Mouse (Mus musculus): ENCODE measurements around the gene Rpl15. TPM values are rescaled to one million over a fixed set of nuclear protein-coding genes. Genes with fewer than 3 reads are reported as not detected.

The Rpl15 gene
- polyA plus RNA-seq (2015; fragmentation: Illumina TruSeq; extraction: RNeasy Lipid Tissue Mini Kit (QIAGEN cat#74804); ENCODE audit: insufficient read depth, low replicate concordance): 1,148 TPM

DNA sequence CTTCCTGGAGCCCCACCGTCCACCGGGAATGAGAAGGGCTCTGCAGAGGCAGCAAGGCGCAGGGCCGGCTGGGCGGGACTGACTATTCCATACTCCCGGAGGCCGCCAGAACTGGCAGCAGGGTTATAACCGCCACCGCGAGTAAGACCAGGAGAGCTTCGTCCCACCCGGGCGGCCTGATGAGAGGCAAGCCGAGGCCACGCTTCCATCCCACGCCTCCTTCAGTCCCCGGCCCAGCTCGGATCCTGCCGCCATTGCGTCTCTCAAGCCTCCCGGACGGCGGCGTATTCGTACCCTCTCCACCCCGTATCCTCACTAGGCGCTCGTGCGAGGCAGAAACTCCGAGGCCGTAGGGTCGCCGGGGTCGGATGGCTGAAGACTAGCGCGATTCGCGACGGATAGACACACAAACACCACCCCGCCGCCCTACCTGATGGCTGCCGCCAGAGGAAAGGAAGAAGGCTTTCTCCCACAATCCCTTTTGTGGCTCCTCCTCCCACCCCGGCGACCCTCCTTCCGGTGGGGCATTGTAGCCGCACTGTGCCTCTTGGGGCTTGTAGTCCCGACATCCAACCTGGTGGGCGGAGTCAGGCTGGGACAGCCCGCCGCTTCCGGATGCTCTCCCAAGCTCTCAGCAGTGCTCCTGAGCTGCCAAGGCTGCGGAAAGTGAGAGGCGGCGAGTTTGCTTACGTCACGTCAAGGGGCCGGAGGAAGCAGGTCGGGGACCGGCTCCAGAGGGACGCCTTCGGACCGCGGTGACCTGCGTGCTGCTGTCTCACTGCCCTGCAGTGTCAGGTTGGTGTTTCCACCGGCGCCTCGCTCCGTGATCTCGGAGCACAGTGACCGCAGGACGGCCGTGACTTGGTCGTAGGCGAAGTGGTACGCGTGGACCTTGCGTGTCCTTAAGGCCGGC is at the start of gene Rpl15, which contains the start of gene Nkiras1:
Gene Rpl15 (minus strand): TSS at position 863 of the 913 bp plus-strand sequence.
Gene Nkiras1 (plus strand): TSS at position 608 of the 913 bp plus-strand sequence.

DNA sequence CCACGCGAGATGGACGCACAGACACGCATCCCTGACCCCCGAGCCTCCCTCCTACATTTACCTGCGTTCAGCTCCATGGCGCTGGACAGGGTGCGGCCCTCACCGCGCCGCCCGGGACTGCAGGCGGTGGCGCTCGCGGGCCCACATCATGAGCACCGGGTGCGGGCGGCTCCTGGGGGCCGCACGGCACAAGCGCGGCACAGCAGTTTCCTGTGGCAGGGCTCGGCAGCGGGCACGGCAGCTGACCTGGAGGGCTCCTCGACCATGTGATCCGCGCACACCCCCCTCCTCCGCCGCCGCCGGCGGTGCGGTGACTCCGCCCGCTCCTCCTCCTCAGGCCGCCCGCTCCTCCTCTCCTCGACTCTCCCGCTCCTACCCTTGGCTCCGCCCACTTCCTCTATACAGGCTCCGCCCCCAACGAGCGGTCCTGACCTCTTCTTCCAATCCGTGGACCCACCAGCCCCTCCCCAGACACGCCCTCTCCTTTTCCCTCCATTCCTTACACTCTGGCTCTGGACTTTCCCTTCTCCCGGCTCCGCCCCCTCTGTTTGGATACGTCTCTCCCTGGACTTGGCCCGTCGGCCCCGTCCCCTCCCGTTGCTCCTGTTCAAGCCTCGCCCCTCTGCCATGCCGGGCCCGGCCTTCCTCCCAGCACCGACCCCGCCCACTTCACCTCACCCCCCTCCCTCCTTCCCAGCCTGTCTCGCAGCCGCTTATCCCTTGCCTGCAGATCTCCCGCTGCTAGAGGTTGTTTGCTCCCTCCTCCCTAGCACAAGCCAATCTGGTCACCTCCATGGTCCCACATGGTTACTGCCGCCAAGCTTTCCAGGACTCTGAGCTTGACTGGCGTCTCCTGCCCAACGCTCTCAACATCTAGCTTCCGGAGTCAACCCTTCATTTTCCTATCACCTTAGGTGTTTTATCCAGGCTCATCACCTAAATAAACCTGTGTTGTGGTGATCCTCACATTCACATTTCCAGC is 32.1 kb downstream of the Rpl15 start, which contains the start of gene Nr1d2:
Gene Nr1d2 (minus strand): TSS at position 378 of the 982 bp plus-strand sequence.

Other genes starting within 250 kb of the Rpl15 start
- 43.9 TPM for gene Nr1d2, start 32.3 kb downstream of the Rpl15 start, polyA plus RNA-seq (2015; fragmentation: Illumina TruSeq; extraction: RNeasy Lipid Tissue Mini Kit (QIAGEN cat#74804); ENCODE audit: insufficient read depth, low replicate concordance)
- gene Nkiras1, start 255 bp downstream of the Rpl15 start, polyA plus RNA-seq (2015; fragmentation: Illumina TruSeq; extraction: RNeasy Lipid Tissue Mini Kit (QIAGEN cat#74804); ENCODE audit: insufficient read depth, low replicate concordance): 29.0 TPM
- 130 TPM for gene Ube2e1, start 60.5 kb upstream of the Rpl15 start, polyA plus RNA-seq (2015; fragmentation: Illumina TruSeq; extraction: RNeasy Lipid Tissue Mini Kit (QIAGEN cat#74804); ENCODE audit: insufficient read depth, low replicate concordance)

Data from spleen, adult 10 weeks (tissue).